Mouse (Mus musculus) 3134 (cell line): ENCODE data around the gene Dhcr24.
A peak's percentile ranks its signal among the peaks of the same experiment; 100 is the strongest.

Experiments
- DNase-seq: peaks from one replicate; pipeline ENCODE4 v3.0.0-alpha.2; 2011; ENCODE audit warnings: low spot score; ENCODE audit not compliant: insufficient read length; ENCODE audit errors: extremely low read depth

The Dhcr24 gene

GRCm38 (mm10) chr4:106597741-106598140 lies 36.9 kb downstream of the Dhcr24 start:
- no peak for DNase-seq

GRCm38 (mm10) chr4:106599415-106599814 lies 38.6 kb downstream of the Dhcr24 start:
- DNase-seq, result no peak

- DNase-seq, result no peak
These were observed 39.9 kb downstream of the Dhcr24 start for GRCm38 (mm10) chr4:106600770-106601169.

GRCm38 (mm10) chr4:106606639-106607554 lies 46.1 kb downstream of the Dhcr24 start:
- DNase-seq, result no peak

GRCm38 (mm10) chr4:106607905-106608304 lies 47.1 kb downstream of the Dhcr24 start:
- no peak for DNase-seq

GRCm38 (mm10) chr4:106613105-106613504 lies 52.3 kb downstream of the Dhcr24 start:
- no peak for DNase-seq

GRCm38 (mm10) chr4:106613560-106613959 lies 52.7 kb downstream of the Dhcr24 start:
- DNase-seq, result peak; percentile 42

GRCm38 (mm10) chr4:106614180-106614797 lies 53.5 kb downstream of the Dhcr24 start:
- DNase-seq, result peak; percentile 39

GRCm38 (mm10) chr4:106614881-106615280 lies 54.0 kb downstream of the Dhcr24 start:
- no peak for DNase-seq

- DNase-seq, result no peak
These were observed 54.8 kb downstream of the Dhcr24 start for GRCm38 (mm10) chr4:106615637-106616036.

- no peak for DNase-seq
These were observed 56.2 kb downstream of the Dhcr24 start, which contains the start of gene Lexm for GRCm38 (mm10) chr4:106617056-106617455. Lexm (minus strand) TSS chr4:106617241.

GRCm38 (mm10) chr4:106618898-106619297 lies 58.1 kb downstream of the Dhcr24 start:
- no peak for DNase-seq

GRCm38 (mm10) chr4:106621428-106621827 lies 60.6 kb downstream of the Dhcr24 start:
- DNase-seq, result no peak

GRCm38 (mm10) chr4:106622030-106622493 lies 61.2 kb downstream of the Dhcr24 start, which contains the start of gene Ttc22:
Ttc22 (plus strand) TSS chr4:106622432.
- no peak for DNase-seq

- no peak for DNase-seq
These were observed 61.9 kb downstream of the Dhcr24 start for GRCm38 (mm10) chr4:106622712-106623111.

GRCm38 (mm10) chr4:106624271-106624670 lies 63.4 kb downstream of the Dhcr24 start:
- no peak for DNase-seq

- no peak for DNase-seq
These were observed 67.0 kb downstream of the Dhcr24 start for GRCm38 (mm10) chr4:106627809-106628208.

- DNase-seq, result no peak
These were observed 68.0 kb downstream of the Dhcr24 start for GRCm38 (mm10) chr4:106628650-106629360.

- DNase-seq, result peak; percentile 47
These were observed 68.5 kb downstream of the Dhcr24 start for GRCm38 (mm10) chr4:106629374-106629773.

- DNase-seq, result no peak
These were observed 69.7 kb downstream of the Dhcr24 start for GRCm38 (mm10) chr4:106630333-106631220.
